Mouse (Mus musculus) lung, embryonic 16.5 days (tissue): Measurements from ENCODE around the gene Apbb2. TPM values are rescaled to one million over a fixed set of nuclear protein-coding genes. Genes with fewer than 3 reads are reported as not detected.

Experiments used
- ATAC-seq: fragments of 200-750 bp; cut with Nextera tagmentation; 2 replicates; pipeline ENCODE4 v1.8.0; 2017; ENCODE audit warnings: low read depth, mild to moderate bottlenecking, moderate library complexity
- H3K27ac ChIP-seq: fragments of 300-500 bp; sonication (generic); 2 replicates; pipeline ENCODE4 v1.5.1; 2014; ENCODE audit warnings: mild to moderate bottlenecking, control low read depth, low read length
- H3K27me3 ChIP-seq: fragments of 300-500 bp; sonication (generic); 2 replicates; pipeline ENCODE4 v1.6.1; 2014; ENCODE audit warnings: low read depth, low read length, mixed read lengths; ENCODE audit not compliant: control insufficient read depth, insufficient read depth
- H3K36me3 ChIP-seq: fragments of 300-500 bp; sonication (generic); 2 replicates; pipeline ENCODE4 v1.6.1; 2014; ENCODE audit warnings: low read length; ENCODE audit not compliant: control insufficient read depth, insufficient read depth
- H3K4me1 ChIP-seq: fragments of 300-500 bp; sonication (generic); replicated peaks from 2 replicates; pipeline ENCODE4 v1.6.1; 2014; ENCODE audit warnings: low read length, mixed read lengths; ENCODE audit not compliant: control insufficient read depth, insufficient read depth
- H3K4me2 ChIP-seq: fragments of 300-500 bp; sonication (generic); 2 replicates; pipeline ENCODE4 v1.6.1; 2014; ENCODE audit warnings: low read depth, low read length, control low read depth
- H3K4me3 ChIP-seq: fragments of 300-500 bp; sonication (generic); 2 replicates; pipeline ENCODE4 v1.5.1; 2014; ENCODE audit warnings: mild to moderate bottlenecking, low read length, control low read depth
- H3K9ac ChIP-seq: fragments of 300-500 bp; sonication (generic); 2 replicates; pipeline ENCODE4 v1.6.1; 2014; ENCODE audit warnings: low read length, control low read depth
- H3K9me3 ChIP-seq: fragments of 300-500 bp; sonication (generic); 2 replicates; pipeline ENCODE4 v1.6.1; 2016; ENCODE audit warnings: low read length; ENCODE audit not compliant: control insufficient read depth
- WGBS: fragments of 180-500 bp; shearing (Covaris S2); extraction: QIAGEN DNeasy Blood & Tissue Kit; methylation state at CpG from one replicate; pipeline ENCODE4 v1.1.7; 2014; 5-methylcytosine and 5-hydroxymethylcytosine counted together
- polyA plus RNA-seq: library from polyadenylated mRNA; unstranded; fragments of >200 nt; fragmentation: Nextera tagmentation; extraction: Ambion mirVana; gene quantifications from 2 replicates; pipeline ENCODE4 v1.2.1, GENCODE M21; 2015

Gene Apbb2
- polyA plus RNA-seq, 1 experiment from 2014 or later: 56.7 TPM

DNA sequence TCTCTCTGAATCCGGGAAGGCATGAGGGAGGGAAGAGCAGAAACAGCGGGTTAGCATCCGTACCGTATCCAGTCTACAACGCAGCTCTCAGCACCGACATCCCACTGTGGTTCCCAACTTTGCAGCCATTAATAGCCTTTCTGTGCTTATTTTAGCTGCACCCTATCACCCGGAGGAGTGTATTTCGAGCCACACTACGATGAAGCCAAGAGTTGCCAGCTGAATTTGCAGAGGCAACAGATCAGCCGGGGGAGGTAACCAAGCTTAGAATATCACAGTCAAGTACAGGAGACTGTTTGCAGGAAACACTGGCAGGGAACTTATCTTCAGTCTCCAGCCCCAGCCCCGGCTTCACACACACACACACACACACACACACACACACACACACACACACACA, 295.0 kb downstream of the Apbb2 start:
- no peaks in the 10 kb centered on the region for H3K36me3 ChIP-seq
- H3K4me1 ChIP-seq: peaks cover 3% of the 10 kb centered on the region; the same call in 1 of the 2 replicates
- H3K27ac ChIP-seq: no peak overlapping the region
- no peak overlapping the region for H3K9ac ChIP-seq
- ATAC-seq: no peak
- H3K4me2 ChIP-seq: no peak overlapping the region
- H3K27me3 ChIP-seq: no peaks in the 10 kb centered on the region
- WGBS: 66% methylated on average over 11 of the region's 11 CpGs
- H3K4me3 ChIP-seq: no peak overlapping the region
- no peaks in the 10 kb centered on the region for H3K9me3 ChIP-seq

DNA sequence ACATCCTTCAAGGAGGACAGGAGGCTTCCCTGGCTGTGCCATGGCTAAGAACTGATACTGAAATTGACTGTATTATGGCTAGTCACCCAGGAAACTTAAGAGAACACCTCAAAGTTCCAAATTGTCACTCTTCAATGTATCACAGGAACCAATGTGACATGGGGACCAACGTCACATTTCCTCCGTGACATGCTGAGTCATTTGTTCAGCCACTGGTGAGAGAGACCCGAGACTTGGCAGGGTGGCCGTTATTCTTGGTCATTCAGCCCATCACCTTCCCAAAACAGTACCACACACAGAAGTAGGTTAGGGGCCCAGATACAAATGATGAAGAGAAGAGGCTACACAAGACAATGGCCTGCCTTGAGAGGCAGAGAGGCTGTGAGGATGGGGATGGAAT, 295.5 kb downstream of the Apbb2 start:
- Histone ChIP-seq H3K27me3 (no peaks in the 10 kb centered on the region), H3K36me3 (no peaks in the 10 kb centered on the region), H3K9ac (no peak overlapping the region), H3K4me3 (no peak overlapping the region), H3K4me1 (peaks cover 3% of the 10 kb centered on the region; the same call in 1 of the 2 replicates), H3K27ac (no peak overlapping the region), H3K9me3 (no peaks in the 10 kb centered on the region), H3K4me2 (no peak overlapping the region)
- 82% methylated on average over 4 of the region's 4 CpGs for WGBS
- ATAC-seq: no peak

DNA sequence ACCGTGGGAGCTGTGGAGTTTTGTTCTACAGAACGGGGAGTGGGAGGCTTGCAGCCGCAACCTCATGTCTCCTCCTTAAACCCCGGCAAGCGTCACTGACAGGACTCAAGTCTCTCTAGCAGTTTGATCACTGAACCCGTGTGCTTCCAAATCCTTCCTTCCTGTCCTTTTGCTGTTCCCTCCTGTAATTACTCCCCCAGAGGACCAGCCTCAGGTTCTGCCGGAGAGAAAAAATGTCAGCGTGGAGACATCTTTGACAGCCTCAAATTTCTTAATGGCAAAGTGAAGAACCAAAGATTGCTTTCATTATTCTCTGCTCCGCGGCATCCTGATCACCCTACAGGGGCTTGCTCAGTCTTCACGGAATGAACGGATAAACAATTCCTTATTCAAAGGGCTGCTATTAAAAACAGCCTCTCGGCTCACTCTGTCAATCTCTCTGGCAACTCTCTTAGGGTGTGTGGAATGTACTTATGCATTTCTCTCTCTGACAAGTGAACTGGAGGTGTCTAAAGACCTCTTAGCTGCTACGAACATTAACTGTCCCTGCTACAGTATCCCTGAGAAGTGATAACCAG, 298.7 kb downstream of the Apbb2 start:
- H3K36me3 ChIP-seq: no peaks in the 10 kb centered on the region
- H3K9ac ChIP-seq: no peak overlapping the region
- no peaks in the 10 kb centered on the region for H3K27me3 ChIP-seq
- 46% methylated on average over 14 of the region's 14 CpGs for WGBS
- no peak overlapping the region; the same call in 1 of the 2 replicates for H3K4me2 ChIP-seq
- no peak for ATAC-seq
- no peak overlapping the region for H3K27ac ChIP-seq
- no peak overlapping the region for H3K4me3 ChIP-seq
- peaks cover 3% of the 10 kb centered on the region; the same call in 1 of the 2 replicates for H3K4me1 ChIP-seq
- H3K9me3 ChIP-seq: no peaks in the 10 kb centered on the region

- Histone ChIP-seq H3K9me3 (no peaks in the 10 kb centered on the region), H3K4me1 (peaks cover 3% of the 10 kb centered on the region; the same call in 1 of the 2 replicates), H3K27ac (no peak overlapping the region), H3K36me3 (no peaks in the 10 kb centered on the region), H3K27me3 (no peaks in the 10 kb centered on the region), H3K4me2 (no peak overlapping the region), H3K4me3 (no peak overlapping the region), H3K9ac (no peak overlapping the region)
- no peak for ATAC-seq
- WGBS: 67% methylated on average over 6 of the region's 6 CpGs
These were observed 299.2 kb downstream of the Apbb2 start for GRCm38 (mm10) chr5:66319341-66319740.

DNA sequence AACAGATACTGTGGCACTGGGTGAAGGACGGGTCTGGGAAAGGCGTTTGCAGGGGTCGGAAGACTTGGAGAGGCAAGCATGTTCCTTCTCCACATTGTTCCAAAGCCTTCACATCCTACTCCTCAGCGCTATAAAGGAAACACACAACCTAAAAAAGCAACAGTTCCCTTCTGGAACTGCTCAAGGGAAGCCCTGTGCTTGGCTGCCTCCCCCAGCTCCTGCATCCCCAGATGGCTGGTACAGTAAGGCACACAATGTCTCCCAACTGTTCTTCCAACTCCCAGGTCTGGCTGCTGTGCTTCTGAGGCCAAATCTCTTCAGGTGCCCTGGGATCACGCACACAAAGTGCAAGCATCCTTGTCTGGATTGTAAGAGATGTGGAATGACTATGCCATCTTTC, 302.8 kb downstream of the Apbb2 start:
- Histone ChIP-seq H3K9ac (no peak overlapping the region), H3K4me1 (peaks cover 3% of the 10 kb centered on the region; the same call in 1 of the 2 replicates), H3K4me2 (no peak overlapping the region), H3K4me3 (no peak overlapping the region), H3K27me3 (no peaks in the 10 kb centered on the region), H3K27ac (no peak overlapping the region), H3K36me3 (no peaks in the 10 kb centered on the region), H3K9me3 (no peaks in the 10 kb centered on the region)
- no peak for ATAC-seq
- WGBS: 89% methylated on average over 5 of the region's 5 CpGs

DNA sequence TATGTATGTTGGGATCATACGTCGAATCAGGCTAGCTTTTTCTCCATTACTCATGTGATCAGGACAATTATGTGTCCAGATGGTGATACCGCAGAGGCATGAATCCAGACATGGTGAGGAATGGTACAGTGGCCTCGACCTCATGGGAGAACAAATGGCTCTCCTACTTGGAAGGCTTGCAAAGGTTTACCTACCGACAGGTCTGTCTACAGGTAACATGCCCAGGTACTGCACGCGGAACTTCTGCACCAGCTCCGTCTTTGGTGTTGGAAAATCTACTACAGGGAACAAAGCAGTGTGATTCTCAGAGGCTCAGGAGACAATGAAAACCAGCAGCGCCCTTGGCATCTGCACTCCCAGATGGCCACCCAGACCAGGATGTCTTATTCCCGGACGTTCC, 307.8 kb downstream of the Apbb2 start:
- Histone ChIP-seq H3K4me2 (no peak overlapping the region), H3K36me3 (no peaks in the 10 kb centered on the region; the same call in 1 of the 2 replicates), H3K9me3 (no peaks in the 10 kb centered on the region), H3K4me1 (no peaks in the 10 kb centered on the region), H3K27ac (no peak overlapping the region), H3K4me3 (no peak overlapping the region), H3K27me3 (no peaks in the 10 kb centered on the region), H3K9ac (no peak overlapping the region)
- no peak for ATAC-seq
- WGBS: 90% methylated on average over 11 of the region's 11 CpGs

DNA sequence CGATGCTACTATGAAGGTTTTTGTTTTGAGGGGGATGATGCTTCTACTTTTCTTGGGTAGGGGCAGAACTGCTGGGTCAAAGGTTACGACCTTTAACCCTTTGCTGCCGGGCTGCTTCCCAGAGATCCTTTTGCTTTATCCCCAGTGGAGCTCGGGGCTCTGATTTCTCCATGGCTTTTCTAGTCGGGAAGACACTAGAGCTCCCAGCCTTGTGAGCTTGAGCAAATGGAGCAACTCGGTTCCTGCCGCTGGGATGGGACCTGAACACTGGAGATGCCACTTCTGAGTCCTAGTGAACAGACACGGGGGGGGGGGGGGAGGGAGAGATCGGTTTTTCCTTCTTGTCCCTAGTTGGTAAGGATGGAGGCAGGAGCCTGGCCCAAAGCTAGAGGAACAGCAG, 308.3 kb downstream of the Apbb2 start:
- no peak overlapping the region for H3K4me3 ChIP-seq
- 80% methylated on average over 8 of the region's 9 CpGs for WGBS
- ATAC-seq: no peak
- no peak overlapping the region for H3K4me2 ChIP-seq
- no peaks in the 10 kb centered on the region for H3K27me3 ChIP-seq
- no peak overlapping the region for H3K9ac ChIP-seq
- no peaks in the 10 kb centered on the region for H3K9me3 ChIP-seq
- H3K36me3 ChIP-seq: no peaks in the 10 kb centered on the region; the same call in 1 of the 2 replicates
- H3K4me1 ChIP-seq: no peaks in the 10 kb centered on the region
- no peak overlapping the region for H3K27ac ChIP-seq

GRCm38 (mm10) chr5:66305511-66305910, 313.1 kb downstream of the Apbb2 start:
- no peak for ATAC-seq
- 81% methylated on average over 8 of the region's 8 CpGs for WGBS
- no peaks in the 10 kb centered on the region for H3K9me3 ChIP-seq
- no peak overlapping the region for H3K9ac ChIP-seq
- H3K27me3 ChIP-seq: no peaks in the 10 kb centered on the region
- peaks cover 8% of the 10 kb centered on the region for H3K36me3 ChIP-seq
- no peaks in the 10 kb centered on the region for H3K4me1 ChIP-seq
- no peak overlapping the region for H3K4me2 ChIP-seq
- no peak overlapping the region for H3K27ac ChIP-seq
- no peak overlapping the region for H3K4me3 ChIP-seq

GRCm38 (mm10) chr5:66304300-66305067, 314.1 kb downstream of the Apbb2 start:
- H3K36me3 ChIP-seq: peaks cover 8% of the 10 kb centered on the region
- ATAC-seq: no peak
- H3K4me1 ChIP-seq: no peaks in the 10 kb centered on the region
- H3K9ac ChIP-seq: no peak overlapping the region
- H3K4me2 ChIP-seq: no peak overlapping the region
- H3K4me3 ChIP-seq: no peak overlapping the region
- H3K9me3 ChIP-seq: no peaks in the 10 kb centered on the region
- no peaks in the 10 kb centered on the region for H3K27me3 ChIP-seq
- WGBS: 83% methylated on average over 11 of the region's 11 CpGs
- no peak overlapping the region for H3K27ac ChIP-seq
